In genomic region chr5:130144334-130145312, GRCm38 (mm10) we compare ENCODE assay signal across 8 mouse cellular contexts. TPM values are rescaled to one million over a fixed set of nuclear protein-coding genes. Genes with fewer than 3 reads are reported as not detected.
DNase-seq lines count a peak whose midpoint lies in the region; ATAC-seq and TF ChIP-seq lines count a peak whose summit lies in the region.

TSS of gene Kctd7 (plus strand) at chr5:130144861.

- no peaks in the 10 kb centered on the region for H3K9me3 ChIP-seq in G1E (replicated peaks)
- H3K9me3 ChIP-seq in forebrain, embryonic 16.5 days (ENCODE audit: control insufficient read depth, low read length), result no peaks in the 10 kb centered on the region
- H3K9me3 ChIP-seq in lung, embryonic 14.5 days (ENCODE audit: low read depth, low read length), result no peaks in the 10 kb centered on the region

- peaks cover 10% of the 10 kb centered on the region for H3K27me3 ChIP-seq in G1E (ENCODE audit: insufficient read depth, low read length)
- H3K27me3 ChIP-seq in forebrain, embryonic 16.5 days (replicated peaks; ENCODE audit: control insufficient read depth, insufficient read depth, low read length), result no peaks in the 10 kb centered on the region
- H3K27me3 ChIP-seq in lung, embryonic 14.5 days (ENCODE audit: insufficient read depth, low read length), result no peaks in the 10 kb centered on the region
- H3K27me3 ChIP-seq in thymus, adult 2 months (ENCODE audit: control insufficient read depth, insufficient read depth, low read length), result no peaks in the 10 kb centered on the region

- intact Hi-C loops in heart, postnatal 36 days (cut with DNase I), result loop anchor here (2.0 kb wide), 1 partner anchor 26 kb away; the partner anchor contains the start of gene Rabgef1

- under 1% methylated on average over 66 of the region's 66 CpGs for WGBS in forebrain, embryonic 16.5 days
- WGBS in lung, embryonic 14.5 days, result under 1% methylated on average over 66 of the region's 66 CpGs
- under 1% methylated on average over 66 of the region's 66 CpGs for WGBS in olfactory bulb, adult 2 months
- under 1% methylated on average over 66 of the region's 66 CpGs for WGBS in thymus, adult 2 months

- peak within 1 kb of the TSS; percentile 85 for H3K27ac ChIP-seq in forebrain, embryonic 16.5 days (ENCODE audit: low read length)
- peak within 1 kb of the TSS; percentile 95 for H3K27ac ChIP-seq in layer of hippocampus, adult 2 months
- H3K27ac ChIP-seq in lung, embryonic 14.5 days (ENCODE audit: low read depth), result peak within 1 kb of the TSS; percentile 83
- H3K27ac ChIP-seq in olfactory bulb, adult 2 months (ENCODE audit: insufficient read depth, low read depth, low read length), result peak within 1 kb of the TSS; percentile 79
- no peak within 1 kb of the TSS for H3K27ac ChIP-seq in thymus, adult 2 months (ENCODE audit: control insufficient read depth, insufficient read depth, low read length)

- TF ChIP-seq POLR2A in olfactory bulb, adult 2 months (IDR thresholded peaks at IDR 0.05; ENCODE audit: insufficient read depth, low read depth, low read length), result peak; percentile 56
- peak; percentile 49; the same call in 1 of the 2 replicates for TF ChIP-seq POLR2A in thymus, adult 2 months (IDR thresholded peaks at IDR 0.05; ENCODE audit: control insufficient read depth, extremely low read depth, insufficient read depth, low read length, poor library complexity)

- peak; percentile 91 for ATAC-seq in G1E (ENCODE audit: extremely low read depth, insufficient number of reproducible peaks, low FRiP score, poor library complexity, severe bottlenecking)
- ATAC-seq in forebrain, embryonic 16.5 days, result peak; percentile 97
- peak; percentile 97 for ATAC-seq in lung, embryonic 14.5 days (ENCODE audit: insufficient read depth)

- peak; percentile 99 for DNase-seq in G1E (ENCODE audit: low spot score)
- DNase-seq in cerebellum, adult 18-20 months, result peak; percentile 95 to 99
- peak; percentile 94 to 95 for DNase-seq in heart, postnatal 36 days
- DNase-seq in layer of hippocampus, adult 2 months (ENCODE audit: low spot score in 2 of 2), result peak; percentile 91 to 98
- DNase-seq in lung, embryonic 14.5 days, result peak; percentile 99
- peak; percentile 95 for DNase-seq in thymus, adult 2 months

- peaks cover 31% of the 10 kb centered on the region for H3K4me1 ChIP-seq in G1E (ENCODE audit: insufficient read depth, low read depth, low read length)
- H3K4me1 ChIP-seq in forebrain, embryonic 16.5 days (replicated peaks; ENCODE audit: control insufficient read depth, insufficient read depth, low read length), result peaks cover 14% of the 10 kb centered on the region
- H3K4me1 ChIP-seq in lung, embryonic 14.5 days (ENCODE audit: insufficient read depth), result peaks cover 6% of the 10 kb centered on the region; the same call in 1 of the 2 replicates
- H3K4me1 ChIP-seq in olfactory bulb, adult 2 months (ENCODE audit: control insufficient read depth, insufficient read depth, low read length), result peaks cover 16% of the 10 kb centered on the region
- H3K4me1 ChIP-seq in thymus, adult 2 months (replicated peaks; ENCODE audit: control insufficient read depth, insufficient read depth, low read length), result peaks cover 10% of the 10 kb centered on the region

- TF ChIP-seq CTCF in G1E (IDR thresholded peaks at IDR 0.05; ENCODE audit: low read depth, low read length), result no peak
- peak; percentile 61 for TF ChIP-seq CTCF in layer of hippocampus, adult 2 months (conservative IDR thresholded peaks at IDR 0.05)
- peak; percentile 56 for TF ChIP-seq CTCF in lung, embryonic 14.5 days (IDR thresholded peaks at IDR 0.05; ENCODE audit: low read depth)
- no peak for TF ChIP-seq CTCF in olfactory bulb, adult 2 months (IDR thresholded peaks at IDR 0.05; ENCODE audit: insufficient read depth, low read depth, low read length)
- TF ChIP-seq CTCF in thymus, adult 2 months (IDR thresholded peaks at IDR 0.05; ENCODE audit: borderline replicate concordance, control insufficient read depth, extremely low read depth, insufficient read depth, low read length, poor library complexity), result peak; percentile 21; the same call in 1 of the 2 replicates

- peak within 1 kb of the TSS; percentile 90 for H3K4me3 ChIP-seq in G1E (ENCODE audit: low read depth, low read length)
- peak within 1 kb of the TSS; percentile 72 for H3K4me3 ChIP-seq in forebrain, embryonic 16.5 days (replicated peaks; ENCODE audit: low read length)
- H3K4me3 ChIP-seq in layer of hippocampus, adult 2 months, result peak within 1 kb of the TSS; percentile 96
- H3K4me3 ChIP-seq in lung, embryonic 14.5 days (ENCODE audit: low read depth, low read length), result peak within 1 kb of the TSS; percentile 64
- peak within 1 kb of the TSS; percentile 66 for H3K4me3 ChIP-seq in olfactory bulb, adult 2 months (ENCODE audit: insufficient read depth, low read depth, low read length)
- peak within 1 kb of the TSS; percentile 57 for H3K4me3 ChIP-seq in thymus, adult 2 months (ENCODE audit: control insufficient read depth, insufficient read depth, low read length)

- H3K36me3 ChIP-seq in G1E (replicated peaks), result peaks cover 26% of the 10 kb centered on the region
- H3K36me3 ChIP-seq in forebrain, embryonic 16.5 days (ENCODE audit: control insufficient read depth, insufficient read depth), result peaks cover 4% of the 10 kb centered on the region; the same call in 1 of the 2 replicates
- H3K36me3 ChIP-seq in lung, embryonic 14.5 days (ENCODE audit: insufficient read depth), result 0 out of 2 replicates have a peak, but pooled peaks cover 4% of the 10 kb centered on the region
- no peaks in the 10 kb centered on the region for H3K36me3 ChIP-seq in thymus, adult 2 months (ENCODE audit: control insufficient read depth, insufficient read depth, low read length)

- peak within 1 kb of the TSS; percentile 70 for H3K9ac ChIP-seq in forebrain, embryonic 16.5 days (replicated peaks; ENCODE audit: low read depth, low read length)
- peak within 1 kb of the TSS; percentile 67 for H3K9ac ChIP-seq in lung, embryonic 14.5 days

- peak within 1 kb of the TSS; percentile 81 for H3K4me2 ChIP-seq in forebrain, embryonic 16.5 days (ENCODE audit: low read length)
- H3K4me2 ChIP-seq in lung, embryonic 14.5 days, result peak within 1 kb of the TSS; percentile 85

RNA-seq across cellular contexts. Expression of gene Kctd7, which starts in this region (rescaled TPM):
- 5.0 and 6.9 TPM in 2 replicates for total RNA-seq in G1E (2014; fragmentation: Nextera tagmentation)
- total RNA-seq in G1E (2017), result 10.2 and 10.3 TPM in 2 replicates
- polyA plus RNA-seq in G1E (2012), result 7.8 and 10.3 TPM in 2 replicates
- 14.3 and 14.9 TPM in 2 replicates for polyA plus RNA-seq in forebrain, embryonic 16.5 days (2015; fragmentation: Nextera tagmentation; extraction: Ambion mirVana)
- total RNA-seq in heart, postnatal 36 days (2021), result 1 to 10 TPM; 1.8 to 2.9 TPM
- total RNA-seq in layer of hippocampus, adult 2 months (2021), result 10 to 100 TPM; 10.3 to 12.8 TPM
- polyA plus RNA-seq in lung, embryonic 14.5 days (2014; fragmentation: Nextera tagmentation; extraction: Ambion mirVana), result 6.1 and 7.4 TPM in 2 replicates
- not detected in 2 replicates for polyA plus RNA-seq in olfactory bulb, adult 2 months (2012; ENCODE audit: insufficient read depth, insufficient read length, low replicate concordance, missing spikeins)
- 6.9 and 7.9 TPM in 2 replicates for polyA plus RNA-seq in thymus, adult 2 months (2012; rRNA removed)

Comparison
In these comparisons a context has a peak if more than half of its experiments do, and no peak if none do; other contexts are left out.
1. CTCF ChIP-seq: peak in layer of hippocampus, adult 2 months (single experiment), lung, embryonic 14.5 days (single experiment) and thymus, adult 2 months (single experiment); none in G1E (single experiment) and olfactory bulb, adult 2 months (single experiment).
2. Peak in every context shown above with its lines, with median percentiles within 50 percentile points of each other: ATAC-seq, DNase-seq and H3K4me3 ChIP-seq.